Mouse (Mus musculus): ENCODE data around the gene Vwa7. TPM values are rescaled to one million over a fixed set of nuclear protein-coding genes. Genes with fewer than 3 reads are reported as not detected.

The Vwa7 gene
- total RNA-seq (2023; ENCODE audit: inconsistent age) = 0.16 to 0.54 TPM (median 0.25 TPM) in 4 replicates

GRCm38 (mm10) chr17:35016376-35016775, at the start of gene Vwa7:
Gene Vwa7 (plus strand): TSS chr17:35016579.

GRCm38 (mm10) chr17:34969822-34970221, 46.6 kb upstream of the Vwa7 start, which contains the start of gene Gm20481:
Gene Gm20481 (plus strand): TSS chr17:34969912.

GRCm38 (mm10) chr17:34972069-34972749, 44.2 kb upstream of the Vwa7 start, which contains the start of the genes Hspa1a and Hspa1l:
Gene Hspa1a (minus strand): TSS chr17:34972156.
Gene Hspa1l (plus strand): TSS chr17:34972703.

GRCm38 (mm10) chr17:34981690-34982180, 34.6 kb upstream of the Vwa7 start, which contains the start of gene Lsm2:
Gene Lsm2 (plus strand): TSS chr17:34981862.

GRCm38 (mm10) chr17:35000717-35001451, 15.5 kb upstream of the Vwa7 start, which contains the start of gene Vars:
Gene Vars (plus strand): TSS chr17:35000987.

GRCm38 (mm10) chr17:35027277-35028068, 11.1 kb downstream of the Vwa7 start, which contains the start of gene Sapcd1:
Gene Sapcd1 (minus strand): TSS chr17:35028016.

GRCm38 (mm10) chr17:35046681-35047455, 30.5 kb downstream of the Vwa7 start, which contains the start of gene Msh5:
Gene Msh5 (minus strand): TSS chr17:35046745.

GRCm38 (mm10) chr17:35049561-35050016, 33.2 kb downstream of the Vwa7 start, which contains the start of gene Clic1:
Gene Clic1 (plus strand): TSS chr17:35049966.

GRCm38 (mm10) chr17:35058911-35059892, 42.8 kb downstream of the Vwa7 start, which contains the start of gene Ddah2:
Gene Ddah2 (plus strand): TSS chr17:35059035.

GRCm38 (mm10) chr17:35064951-35065947, 48.9 kb downstream of the Vwa7 start, which contains the start of gene Ly6g6c:
Gene Ly6g6c (plus strand): TSS chr17:35065388.

GRCm38 (mm10) chr17:35066084-35066483, 49.7 kb downstream of the Vwa7 start, which contains the start of gene Mpig6b:
Gene Mpig6b (minus strand): TSS chr17:35066184.

Other genes starting within 250 kb of the Vwa7 start
- not detected in 4 replicates for gene Cyp21a1, start 212.0 kb upstream of the Vwa7 start, total RNA-seq (2023; ENCODE audit: inconsistent age)
- gene Stk19, start 179.6 kb upstream of the Vwa7 start, total RNA-seq (2023; ENCODE audit: inconsistent age) = 60.8 to 71.7 TPM (median 69.2 TPM) in 4 replicates
- 75.3 to 85.7 TPM (median 83.7 TPM) in 4 replicates for gene Dxo, start 179.6 kb upstream of the Vwa7 start, total RNA-seq (2023; ENCODE audit: inconsistent age)
- 102 to 123 TPM (median 110 TPM) in 4 replicates for gene Skiv2l, start 166.4 kb upstream of the Vwa7 start, total RNA-seq (2023; ENCODE audit: inconsistent age)
- gene Nelfe, start 166.2 kb upstream of the Vwa7 start, total RNA-seq (2023; ENCODE audit: inconsistent age) = 33.5 to 41.3 TPM (median 38.0 TPM) in 4 replicates
- 0.54 TPM in 1 of 4 replicates, not detected in the others for gene Cfb, start 154.1 kb upstream of the Vwa7 start, total RNA-seq (2023; ENCODE audit: inconsistent age)
- 11.1 to 11.4 TPM (median 11.2 TPM) in 4 replicates for gene Zbtb12, start 137.1 kb upstream of the Vwa7 start, total RNA-seq (2023; ENCODE audit: inconsistent age)
- 0.27 TPM in 1 of 4 replicates, not detected in the others for gene Gm20547, start 134.5 kb upstream of the Vwa7 start, total RNA-seq (2023; ENCODE audit: inconsistent age)
- 1.8 to 3.4 TPM (median 2.8 TPM) in 4 replicates for gene C2, start 118.3 kb upstream of the Vwa7 start, total RNA-seq (2023; ENCODE audit: inconsistent age)
- gene Ehmt2, start 118.1 kb upstream of the Vwa7 start, total RNA-seq (2023; ENCODE audit: inconsistent age) = 152 to 164 TPM (median 157 TPM) in 4 replicates
- gene Slc44a4, start 102.1 kb upstream of the Vwa7 start, total RNA-seq (2023; ENCODE audit: inconsistent age) = not detected in 4 replicates
- 94.9 to 102 TPM (median 98.6 TPM) in 4 replicates for gene Neu1, start 85.3 kb upstream of the Vwa7 start, total RNA-seq (2023; ENCODE audit: inconsistent age)
- gene Hspa1b, start 57.3 kb upstream of the Vwa7 start, total RNA-seq (2023; ENCODE audit: inconsistent age) = 17.8 to 62.2 TPM (median 28.7 TPM) in 4 replicates
- gene Gm20481, start 46.7 kb upstream of the Vwa7 start, total RNA-seq (2023; ENCODE audit: inconsistent age) = not detected in 4 replicates
- gene Hspa1a, start 44.4 kb upstream of the Vwa7 start, total RNA-seq (2023; ENCODE audit: inconsistent age) = 10.4 to 29.3 TPM (median 20.1 TPM) in 4 replicates
- 0.21 to 0.38 TPM in 2 of 4 replicates, not detected in the others for gene Hspa1l, start 43.9 kb upstream of the Vwa7 start, total RNA-seq (2023; ENCODE audit: inconsistent age)
- 30.0 to 37.2 TPM (median 32.0 TPM) in 4 replicates for gene Lsm2, start 34.7 kb upstream of the Vwa7 start, total RNA-seq (2023; ENCODE audit: inconsistent age)
- 269 to 300 TPM (median 290 TPM) in 4 replicates for gene Vars, start 15.6 kb upstream of the Vwa7 start, total RNA-seq (2023; ENCODE audit: inconsistent age)
- 3.4 to 6.4 TPM (median 4.6 TPM) in 4 replicates for gene Sapcd1, start 11.4 kb downstream of the Vwa7 start, total RNA-seq (2023; ENCODE audit: inconsistent age)
- 6.1 to 10.5 TPM (median 9.2 TPM) in 4 replicates for gene Msh5, start 30.2 kb downstream of the Vwa7 start, total RNA-seq (2023; ENCODE audit: inconsistent age)
- gene Clic1, start 33.4 kb downstream of the Vwa7 start, total RNA-seq (2023; ENCODE audit: inconsistent age) = 196 to 218 TPM (median 210 TPM) in 4 replicates
- 2.6 to 4.8 TPM (median 4.2 TPM) in 4 replicates for gene Ddah2, start 42.5 kb downstream of the Vwa7 start, total RNA-seq (2023; ENCODE audit: inconsistent age)
- not detected in 4 replicates for gene Ly6g6c, start 48.8 kb downstream of the Vwa7 start, total RNA-seq (2023; ENCODE audit: inconsistent age)
- 0.45 TPM in 1 of 4 replicates, not detected in the others for gene Mpig6b, start 49.6 kb downstream of the Vwa7 start, total RNA-seq (2023; ENCODE audit: inconsistent age)
- not detected in 4 replicates for gene Ly6g6e, start 60.3 kb downstream of the Vwa7 start, total RNA-seq (2023; ENCODE audit: inconsistent age)
- gene Ly6g6d, start 61.5 kb downstream of the Vwa7 start, total RNA-seq (2023; ENCODE audit: inconsistent age) = not detected in 4 replicates
- gene Ly6g6f, start 69.0 kb downstream of the Vwa7 start, total RNA-seq (2023; ENCODE audit: inconsistent age) = not detected in 4 replicates
- gene Abhd16a, start 72.7 kb downstream of the Vwa7 start, total RNA-seq (2023; ENCODE audit: inconsistent age) = 76.3 to 80.8 TPM (median 77.2 TPM) in 4 replicates
- gene Ly6g5c, start 91.7 kb downstream of the Vwa7 start, total RNA-seq (2023; ENCODE audit: inconsistent age) = not detected in 4 replicates
- gene Ly6g5b, start 98.8 kb downstream of the Vwa7 start, total RNA-seq (2023; ENCODE audit: inconsistent age) = 0.93 to 1.6 TPM (median 1.2 TPM) in 4 replicates
- 24.7 to 31.8 TPM (median 30.3 TPM) in 4 replicates for gene Gpank1, start 104.9 kb downstream of the Vwa7 start, total RNA-seq (2023; ENCODE audit: inconsistent age)
- gene Csnk2b, start 105.5 kb downstream of the Vwa7 start, total RNA-seq (2023; ENCODE audit: inconsistent age) = 121 to 143 TPM (median 135 TPM) in 4 replicates
- gene D17H6S53E, start 109.8 kb downstream of the Vwa7 start, total RNA-seq (2023; ENCODE audit: inconsistent age) = 10.6 to 19.4 TPM (median 13.7 TPM) in 4 replicates
- 0.51 to 2.8 TPM (median 0.69 TPM) in 3 of 4 replicates, not detected in the other for gene Apom, start 115.5 kb downstream of the Vwa7 start, total RNA-seq (2023; ENCODE audit: inconsistent age)
- 446 to 480 TPM (median 464 TPM) in 4 replicates for gene Bag6, start 118.6 kb downstream of the Vwa7 start, total RNA-seq (2023; ENCODE audit: inconsistent age)
- gene Prrc2a, start 148.3 kb downstream of the Vwa7 start, total RNA-seq (2023; ENCODE audit: inconsistent age) = 328 to 347 TPM (median 341 TPM) in 4 replicates
- gene Aif1, start 159.5 kb downstream of the Vwa7 start, total RNA-seq (2023; ENCODE audit: inconsistent age) = 4.4 to 9.9 TPM (median 8.0 TPM) in 4 replicates
- 38.1 to 43.3 TPM (median 40.2 TPM) in 4 replicates for gene Lst1, start 171.9 kb downstream of the Vwa7 start, total RNA-seq (2023; ENCODE audit: inconsistent age)
- gene Ltb, start 177.9 kb downstream of the Vwa7 start, total RNA-seq (2023; ENCODE audit: inconsistent age) = 564 to 668 TPM (median 599 TPM) in 4 replicates
- gene Tnf, start 185.4 kb downstream of the Vwa7 start, total RNA-seq (2023; ENCODE audit: inconsistent age) = 9.9 to 12.7 TPM (median 11.2 TPM) in 4 replicates
- 31.8 to 44.1 TPM (median 36.1 TPM) in 4 replicates for gene Lta, start 188.8 kb downstream of the Vwa7 start, total RNA-seq (2023; ENCODE audit: inconsistent age)
- gene Gm16181, start 204.3 kb downstream of the Vwa7 start, total RNA-seq (2023; ENCODE audit: inconsistent age) = not detected in 4 replicates
- gene Atp6v1g2, start 217.1 kb downstream of the Vwa7 start, total RNA-seq (2023; ENCODE audit: inconsistent age) = 1.6 to 2.5 TPM (median 2.1 TPM) in 4 replicates
- 13.3 to 15.9 TPM (median 13.7 TPM) in 4 replicates for gene Nfkbil1, start 219.2 kb downstream of the Vwa7 start, total RNA-seq (2023; ENCODE audit: inconsistent age)
- 432 to 470 TPM (median 447 TPM) in 4 replicates for gene Ddx39b, start 225.2 kb downstream of the Vwa7 start, total RNA-seq (2023; ENCODE audit: inconsistent age)
- 1,753 to 1,919 TPM (median 1,880 TPM) in 4 replicates for gene H2-D1, start 246.2 kb downstream of the Vwa7 start, total RNA-seq (2023; ENCODE audit: inconsistent age)